Mouse (Mus musculus) midbrain, postnatal 0 days (tissue): ENCODE data around the gene Cbx3. TPM values are rescaled to one million over a fixed set of nuclear protein-coding genes. Genes with fewer than 3 reads are reported as not detected.
A peak's percentile ranks its signal among the peaks of the same experiment; 100 is the strongest.

Experiments used
- ATAC-seq: fragments of 200-750 bp; cut with Nextera tagmentation; 2 replicates; pipeline ENCODE4 v1.8.0; 2017; ENCODE audit warnings: moderate number of reproducible peaks, mild to moderate bottlenecking, moderate TSS enrichment, moderate library complexity; ENCODE audit not compliant: low FRiP score
- DNase-seq: peaks from one replicate; pipeline ENCODE4 v3.0.0-alpha.2; 2015; ENCODE audit warnings: low spot score
- H3K27ac ChIP-seq: fragments of 300-500 bp; sonication (generic); 2 replicates; pipeline ENCODE4 v1.5.1; 2014; ENCODE audit warnings: low read depth, mild to moderate bottlenecking, low read length, mixed read lengths
- H3K27me3 ChIP-seq: fragments of 300-500 bp; sonication (generic); 2 replicates; pipeline ENCODE4 v1.6.1; 2014; ENCODE audit warnings: low read length, control low read depth, mixed read lengths; ENCODE audit not compliant: insufficient read depth
- H3K36me3 ChIP-seq: fragments of 300-500 bp; sonication (generic); 2 replicates; pipeline ENCODE4 v1.6.1; 2014; ENCODE audit warnings: low read length, control low read depth, mixed read lengths; ENCODE audit not compliant: insufficient read depth
- H3K4me1 ChIP-seq: fragments of 300-500 bp; sonication (generic); 2 replicates; pipeline ENCODE4 v1.6.1; 2014; ENCODE audit warnings: mild to moderate bottlenecking, control low read depth, antibody characterized with exemption, low read length, mixed read lengths; ENCODE audit not compliant: insufficient read depth
- H3K4me2 ChIP-seq: fragments of 300-500 bp; sonication (generic); 2 replicates; pipeline ENCODE4 v1.6.1; 2014; ENCODE audit warnings: low read depth, mild to moderate bottlenecking, low read length, mixed read lengths; ENCODE audit not compliant: poor library complexity, severe bottlenecking
- H3K4me3 ChIP-seq: fragments of 300-500 bp; sonication (generic); 2 replicates; pipeline ENCODE4 v1.5.1; 2014; ENCODE audit warnings: low read depth, mild to moderate bottlenecking, low read length, moderate library complexity
- H3K9ac ChIP-seq: fragments of 300-500 bp; sonication (generic); replicated peaks from 2 replicates; pipeline ENCODE4 v1.6.1; 2014; ENCODE audit warnings: mild to moderate bottlenecking, low read length, moderate library complexity, mixed read lengths; ENCODE audit not compliant: poor library complexity, severe bottlenecking
- H3K9me3 ChIP-seq: fragments of 300-500 bp; sonication (generic); 2 replicates; pipeline ENCODE4 v1.6.1; 2016; ENCODE audit warnings: low read length, control low read depth
- CTCF ChIP-seq: IDR thresholded peaks from 2 replicates; pipeline ENCODE4 v1.5.1; 2016; ENCODE audit warnings: antibody characterized with exemption, mild to moderate bottlenecking
- WGBS: fragments of 180-500 bp; shearing (Covaris S2); extraction: QIAGEN DNeasy Blood & Tissue Kit; methylation state at CpG from one replicate; pipeline ENCODE4 v1.1.7; 2014; 5-methylcytosine and 5-hydroxymethylcytosine counted together
- polyA plus RNA-seq: library from polyadenylated mRNA; unstranded; fragments of >200 nt; fragmentation: Nextera tagmentation; extraction: Ambion mirVana; gene quantifications from 2 replicates; pipeline ENCODE4 v1.2.1, GENCODE M21; 2015
- total RNA-seq: library from RNA; depleted of rRNA; stranded (reverse); fragments of >200 nt; gene quantifications from 2 replicates; pipeline ENCODE4 v1.2.3, GENCODE M21; 2014; rRNA removed

Cbx3 gene
- total and polyA plus RNA-seq, 2 experiments from 2014 or later = 129 to 535 TPM

DNA sequence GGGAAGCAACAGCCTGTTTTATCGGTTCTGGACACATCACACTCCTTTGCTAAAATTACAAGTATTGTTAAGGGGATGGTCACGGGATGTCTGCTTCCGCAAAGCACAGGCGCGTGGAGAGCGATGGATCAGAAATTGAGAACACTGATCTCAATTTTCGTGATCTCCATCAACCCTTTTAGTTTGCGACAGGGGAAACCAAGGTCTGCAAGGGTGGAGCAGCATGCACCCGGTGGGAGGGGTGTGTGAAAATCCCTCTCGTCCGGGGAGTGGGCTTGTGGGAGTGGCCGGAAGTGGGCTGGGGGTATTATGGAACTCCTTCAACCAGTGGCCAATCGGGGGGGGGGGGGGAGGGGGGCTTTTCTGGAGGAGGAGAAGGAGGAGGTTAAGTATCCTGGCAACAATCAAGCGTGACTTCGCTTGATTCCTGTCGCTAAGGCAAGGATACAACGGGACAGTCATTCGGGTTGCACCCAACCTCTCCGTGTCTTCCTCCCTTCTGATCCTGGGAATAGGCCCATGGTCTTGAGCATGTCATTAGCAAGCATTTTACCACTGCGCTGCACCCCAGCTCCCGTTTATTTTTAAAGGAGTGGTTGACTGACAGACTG is 54.3 kb downstream of the Cbx3 start:
- no peaks in the 10 kb centered on the region for H3K27me3 ChIP-seq
- TF ChIP-seq CTCF = no peak
- 1% methylated on average over 20 of the region's 21 CpGs for WGBS
- H3K9ac ChIP-seq = peak overlapping the region; percentile 74
- peaks cover 9% of the 10 kb centered on the region; the same call in 1 of the 2 replicates for H3K4me1 ChIP-seq
- peak; percentile 79 for DNase-seq
- ATAC-seq = peak; percentile 79
- no peaks in the 10 kb centered on the region for H3K36me3 ChIP-seq
- H3K4me3 ChIP-seq = peak overlapping the region; percentile 67
- peak overlapping the region; percentile 72 for H3K27ac ChIP-seq
- H3K4me2 ChIP-seq = peak overlapping the region; percentile 73
- H3K9me3 ChIP-seq = no peaks in the 10 kb centered on the region

DNA sequence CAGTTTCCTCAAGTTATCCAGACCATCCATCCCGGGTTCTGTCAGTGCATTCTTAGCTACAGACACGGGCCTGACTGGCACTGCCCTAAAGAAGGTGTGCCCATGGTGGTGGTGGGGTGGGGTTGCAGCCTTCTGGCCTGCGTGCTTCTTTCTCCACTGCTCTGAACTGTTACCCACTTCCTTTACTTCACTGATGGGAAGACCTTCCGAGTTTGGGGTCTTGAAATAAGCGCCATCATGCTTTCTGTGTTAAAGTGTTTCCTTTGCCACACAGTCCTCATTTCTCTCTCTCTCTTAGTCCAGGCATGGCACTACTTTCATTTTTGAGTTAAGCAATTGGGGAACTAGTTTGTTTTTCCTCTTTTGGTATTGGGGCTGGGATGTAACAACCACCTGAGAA is 54.8 kb downstream of the Cbx3 start:
- Histone ChIP-seq H3K9ac (peak overlapping the region; percentile 74), H3K4me3 (peak overlapping the region; percentile 67), H3K36me3 (no peaks in the 10 kb centered on the region), H3K27me3 (no peaks in the 10 kb centered on the region), H3K4me2 (peak overlapping the region; percentile 73), H3K4me1 (peaks cover 9% of the 10 kb centered on the region; the same call in 1 of the 2 replicates), H3K27ac (0 out of 2 replicates have a peak overlapping the region, but pooled peaks have one; percentile 72), H3K9me3 (no peaks in the 10 kb centered on the region)
- TF ChIP-seq CTCF = no peak
- no peak for DNase-seq
- WGBS = 41% methylated on average over 5 of the region's 5 CpGs
- ATAC-seq = 0 out of 2 replicates have a peak, but pooled peaks have one; percentile 14

DNA sequence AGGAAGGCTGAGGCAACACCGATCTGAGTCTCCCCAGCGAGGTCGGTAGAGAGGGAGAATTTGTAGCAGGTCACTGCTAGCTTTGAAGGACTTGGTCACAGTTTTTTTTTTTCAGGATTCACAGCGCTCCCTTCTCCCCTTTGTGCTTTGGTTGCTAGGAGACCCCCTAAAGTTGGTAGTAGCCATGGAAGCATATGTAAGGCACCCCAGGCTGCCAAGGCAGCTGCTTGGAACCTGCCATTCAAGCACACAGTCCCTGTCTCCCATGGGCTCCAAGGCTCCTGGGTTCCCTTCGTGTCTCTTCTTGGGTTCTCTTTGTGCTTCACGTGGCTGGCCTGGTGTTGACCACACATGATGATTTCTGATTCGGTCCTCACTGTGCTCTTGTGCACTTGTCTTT is 59.3 kb downstream of the Cbx3 start:
- Histone ChIP-seq H3K27me3 (no peaks in the 10 kb centered on the region), H3K4me3 (no peak overlapping the region), H3K9me3 (no peaks in the 10 kb centered on the region), H3K4me1 (peaks cover 9% of the 10 kb centered on the region; the same call in 1 of the 2 replicates), H3K27ac (no peak overlapping the region), H3K36me3 (no peaks in the 10 kb centered on the region), H3K4me2 (no peak overlapping the region), H3K9ac (no peak overlapping the region)
- ATAC-seq (no peak), DNase-seq (peak; percentile 63)
- WGBS = 18% methylated on average over 7 of the region's 7 CpGs
- TF ChIP-seq CTCF = no peak

Other genes starting within 250 kb of the Cbx3 start
- gene Nfe2l3, start 37.7 kb upstream of the Cbx3 start, total RNA-seq = 12.6 and 12.7 TPM in 2 replicates
- 7.3 and 8.3 TPM in 2 replicates for gene Nfe2l3, start 37.7 kb upstream of the Cbx3 start, polyA plus RNA-seq
- 199 and 287 TPM in 2 replicates for gene Hnrnpa2b1, start 466 bp upstream of the Cbx3 start, total RNA-seq
- gene Hnrnpa2b1, start 466 bp upstream of the Cbx3 start, polyA plus RNA-seq = 659 and 746 TPM in 2 replicates
- gene Snx10, start 53.5 kb downstream of the Cbx3 start, total RNA-seq = 47.7 and 55.4 TPM in 2 replicates
- gene Snx10, start 53.5 kb downstream of the Cbx3 start, polyA plus RNA-seq = 67.4 and 70.4 TPM in 2 replicates